In genomic region chr11:97280216-97280861, GRCm38 (mm10) we compare ENCODE assay signal across 8 mouse cellular contexts. TPM values are rescaled to one million over a fixed set of nuclear protein-coding genes. Genes with fewer than 3 reads are reported as not detected.
DNase-seq lines count a peak whose midpoint lies in the region; ATAC-seq lines count a peak whose summit lies in the region.

TSS of gene Npepps (minus strand) at chr11:97280638.

- peak; percentile 77 to 80 for DNase-seq in adrenal gland, adult 18-20 months (ENCODE audit: low spot score in 2 of 2)
- DNase-seq in embryo, embryonic 10 days (ENCODE audit: low spot score), result peak; percentile 73
- peak; percentile 81 for DNase-seq in gastrocnemius, postnatal 14 days
- DNase-seq in left cerebral cortex, postnatal 25 days (ENCODE audit: low spot score in 2 of 2), result peak; percentile 64 to 68
- DNase-seq in mesoderm, embryonic 11.5 days (ENCODE audit: low read depth, low spot score), result peak; percentile 72
- peak; percentile 77 for DNase-seq in right cerebral cortex, postnatal 25 days
- DNase-seq in urinary bladder, postnatal 4 days (ENCODE audit: low spot score in 2 of 2), result peak; percentile 70 to 79

- peak; percentile 64 for ATAC-seq in inflammation-experienced regulatory T-cells, adult 6 months

- intact Hi-C loops in gastrocnemius, postnatal 14 days (cut with DNase I; ENCODE audit: low total_unique reads), result loop anchor here (5.0 kb wide), 1 partner anchor 42 kb away; no protein-coding TSS in a partner anchor
- intact Hi-C loops in left cerebral cortex, postnatal 25 days (cut with DNase I), result loop anchor here (1.0 kb wide), 1 partner anchor 31 kb away; no protein-coding TSS in a partner anchor

RNA-seq across cellular contexts. Expression of gene Npepps, which starts in this region (rescaled TPM):
- total RNA-seq in adrenal gland, adult 18-20 months (2021), result 10 to 100 TPM; 72.7 to 88.5 TPM
- total RNA-seq in gastrocnemius, postnatal 14 days (2021), result 10 to 100 TPM; 46.3 to 54.3 TPM
- 10 to 100 TPM; 23.4 to 47.0 (median 45.1) TPM for polyA plus RNA-seq in inflammation-experienced regulatory T-cells, adult 6 months (2017; shearing (Covaris generic))
- 100 to 1,000 TPM; 133 to 134 TPM for total RNA-seq in left cerebral cortex, postnatal 25 days (2021)

Comparison
In these comparisons a context has a peak if more than half of its experiments do, and no peak if none do; other contexts are left out.
1. Peak in every context shown above with its lines: DNase-seq and ATAC-seq.